Mouse (Mus musculus) MEL (cell line): ENCODE measurements around the gene Srsf10.

Source experiments
- CTCF ChIP-seq, 3 experiments: IDR thresholded peaks in 2 of 3; conservative IDR thresholded peaks in 1 of 3; 2 replicates each; pipeline ENCODE4 v1.5.1; 2011 to 2012; ENCODE audit warnings: low read length in 3 of 3, low read depth in 2 of 3, mild to moderate bottlenecking in 2 of 3, improper control_type of control experiment in 1 of 3, inconsistent platforms in 1 of 3, mixed read lengths in 1 of 3, moderate library complexity in 1 of 3; ENCODE audit not compliant: control insufficient read depth in 1 of 3, insufficient read depth in 1 of 3, poor library complexity in 1 of 3, severe bottlenecking in 1 of 3
- E2F4 ChIP-seq: IDR thresholded peaks from 2 replicates; pipeline ENCODE4 v1.6.1; 2011; ENCODE audit warnings: low read depth, low read length, improper control_type of control experiment, borderline replicate concordance
- HCFC1 ChIP-seq: IDR thresholded peaks from 2 replicates; pipeline ENCODE4 v1.6.1; 2012; ENCODE audit warnings: low read depth, mild to moderate bottlenecking, inconsistent platforms, low read length, improper control_type of control experiment, moderate library complexity
- POLR2A ChIP-seq, 2 experiments: IDR thresholded peaks; 2 replicates each; pipeline ENCODE4 v1.6.1; 2011 to 2012; ENCODE audit warnings: low read length in 2 of 2, mild to moderate bottlenecking in 2 of 2, control low read depth in 1 of 2, improper control_type of control experiment in 1 of 2, low read depth in 1 of 2, moderate library complexity in 1 of 2; ENCODE audit not compliant: control insufficient read depth in 1 of 2, insufficient read depth in 1 of 2, poor library complexity in 1 of 2
- RAD21 ChIP-seq: IDR thresholded peaks from 2 replicates; pipeline ENCODE4 v1.6.1; 2011; ENCODE audit warnings: mild to moderate bottlenecking, low read depth, low read length, improper control_type of control experiment

DNA sequence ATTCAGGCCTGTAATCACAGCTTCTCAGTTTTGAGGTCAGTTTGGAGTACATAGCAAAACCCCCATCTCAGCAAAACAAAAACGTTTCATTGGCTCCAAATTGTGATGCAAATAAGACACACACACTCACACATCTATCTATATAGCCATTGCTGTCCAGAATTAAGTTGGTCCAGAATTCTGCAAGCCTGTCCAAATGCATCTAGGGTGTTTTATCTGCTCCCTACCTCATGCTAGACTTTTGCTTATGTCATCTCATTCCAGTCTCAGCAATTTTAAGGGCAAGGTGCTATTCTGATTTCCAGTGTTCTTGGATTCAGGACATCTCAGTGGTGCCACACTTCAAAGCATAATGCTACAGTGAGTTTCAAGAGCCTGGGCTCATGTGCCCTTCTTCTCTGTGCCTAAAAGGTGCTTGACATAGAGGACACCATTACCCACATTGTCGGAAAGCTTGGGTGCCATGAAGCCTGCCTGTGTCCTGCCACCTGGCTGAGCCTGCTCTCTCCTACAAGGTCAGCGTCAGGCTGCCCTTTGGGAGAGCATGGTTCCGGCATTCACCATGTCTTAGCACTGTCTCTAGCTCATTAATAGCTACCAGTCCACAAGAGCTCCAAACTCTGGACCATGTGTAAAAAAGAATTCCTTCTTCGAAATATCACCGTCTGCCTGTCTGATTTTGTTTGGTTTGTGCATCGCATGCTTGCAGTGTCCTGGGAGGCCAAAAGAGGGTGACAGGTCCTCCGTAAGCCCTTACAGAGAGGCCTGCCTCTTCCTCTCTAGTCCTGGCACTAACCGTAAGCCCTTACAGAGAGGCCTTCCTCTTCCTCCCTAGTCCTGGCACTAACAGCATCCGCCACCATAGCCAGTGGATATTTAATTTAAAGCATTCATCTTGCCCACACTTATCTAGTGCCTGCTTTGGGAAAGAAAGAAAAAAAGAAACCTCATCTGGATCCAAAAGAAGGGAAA lies 19.3 kb downstream of the Srsf10 start:
- TF ChIP-seq CTCF (IDR thresholded peaks at IDR 0.05 in 2 of 3, conservative IDR thresholded peaks at IDR 0.05 in 1 of 3; ENCODE audit: control insufficient read depth in 1 of 3, insufficient read depth in 1 of 3, low read depth in 2 of 3, low read length in 3 of 3, poor library complexity in 1 of 3, severe bottlenecking in 1 of 3) (peak in 1 of 3 experiments; percentile 3; a peak in 1 of 6 replicates), POLR2A (IDR thresholded peaks at IDR 0.05; ENCODE audit: control insufficient read depth in 1 of 2, insufficient read depth in 1 of 2, low read depth in 1 of 2, low read length in 2 of 2, poor library complexity in 1 of 2) (no peak), E2F4 (no peak), RAD21 (no peak), HCFC1 (no peak)
